ENCODE assay signal across 14 mouse cellular contexts in the genomic region with DNA sequence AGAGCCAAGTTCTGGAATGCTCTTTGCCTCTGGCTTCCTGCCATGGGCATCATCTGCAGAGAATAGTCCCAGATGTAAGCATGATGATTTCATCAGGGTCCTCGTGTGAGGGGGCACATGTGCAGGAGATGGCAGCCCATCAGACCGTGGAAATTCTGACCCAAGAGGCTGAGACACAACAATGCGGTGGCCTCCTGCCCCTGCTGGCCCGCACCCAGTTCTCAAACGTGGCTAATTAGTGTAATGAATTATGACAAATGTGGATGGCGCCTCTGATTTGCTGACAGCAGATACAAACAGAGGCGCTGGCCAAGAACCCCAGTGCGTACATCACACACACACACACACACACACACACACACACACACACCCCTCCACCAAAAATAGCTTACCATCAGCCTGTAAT. TPM values are rescaled to one million over a fixed set of nuclear protein-coding genes. Genes with fewer than 3 reads are reported as not detected.
A peak's percentile ranks its signal among the peaks of the same experiment; 100 is the strongest.
DNase-seq lines count a peak whose midpoint lies in the region; ATAC-seq lines count a peak whose summit lies in the region.
"Had no signal": no experiment of that assay in that cellular context is flagged by ENCODE, and none has a peak within 500 bp of the region (broad histone marks: within the 10 kb centered on the region; RNA-seq: fewer than 3 reads in every experiment).

No protein-coding gene starts in this region.

- H3K9me3 ChIP-seq in forebrain, embryonic 14.5 days (replicated peaks; ENCODE audit: control insufficient read depth, low read length): no peaks in the 10 kb centered on the region
- no peaks in the 10 kb centered on the region for H3K9me3 ChIP-seq in forebrain, embryonic 11.5 days (ENCODE audit: control insufficient read depth, low read length)
- no peaks in the 10 kb centered on the region for H3K9me3 ChIP-seq in lung, embryonic 15.5 days
- H3K9me3 ChIP-seq in embryonic facial prominence, embryonic 15.5 days (replicated peaks): no peaks in the 10 kb centered on the region
- H3K9me3 ChIP-seq in neural tube, embryonic 15.5 days (replicated peaks): no peaks in the 10 kb centered on the region
- H3K9me3 ChIP-seq: heart, embryonic 10.5 days; limb, embryonic 12.5 days had no signal

- H3K36me3 ChIP-seq in forebrain, embryonic 14.5 days (ENCODE audit: control insufficient read depth, insufficient read depth, low read length): no peaks in the 10 kb centered on the region
- H3K36me3 ChIP-seq in forebrain, embryonic 11.5 days (ENCODE audit: control insufficient read depth, insufficient read depth, low read length): no peaks in the 10 kb centered on the region
- no peaks in the 10 kb centered on the region for H3K36me3 ChIP-seq in lung, embryonic 15.5 days
- no peaks in the 10 kb centered on the region for H3K36me3 ChIP-seq in embryonic facial prominence, embryonic 15.5 days
- no peaks in the 10 kb centered on the region for H3K36me3 ChIP-seq in neural tube, embryonic 15.5 days
- H3K36me3 ChIP-seq: heart, embryonic 10.5 days; limb, embryonic 12.5 days had no signal

- peak; percentile 60 for DNase-seq in forebrain, embryonic 14.5 days (ENCODE audit: low spot score)
- DNase-seq in forebrain, embryonic 11.5 days (ENCODE audit: low spot score): no peak
- no peak for DNase-seq in lung, postnatal 36 days
- DNase-seq in ovary, postnatal 14 days (ENCODE audit: low spot score): no peak
- no peak for DNase-seq in thymus, postnatal 0 days (ENCODE audit: low spot score)
- DNase-seq: adrenal gland, postnatal 25 days; cerebellum, adult 2 months; kidney, adult 2 months; thymus, adult 18-20 months had no signal

- WGBS in forebrain, embryonic 14.5 days: 49% methylated on average over 8 of the region's 8 CpGs
- WGBS in forebrain, embryonic 11.5 days: 81% methylated on average over 8 of the region's 8 CpGs
- WGBS in lung, embryonic 15.5 days: 45% methylated on average over 8 of the region's 8 CpGs
- WGBS in embryonic facial prominence, embryonic 15.5 days: 31% methylated on average over 8 of the region's 8 CpGs
- 49% methylated on average over 8 of the region's 8 CpGs for WGBS in neural tube, embryonic 15.5 days

- peaks cover 5% of the 10 kb centered on the region; the same call in 1 of the 2 replicates for H3K4me1 ChIP-seq in forebrain, embryonic 14.5 days (ENCODE audit: control insufficient read depth, insufficient read depth, low read length)
- peaks cover 3% of the 10 kb centered on the region for H3K4me1 ChIP-seq in forebrain, embryonic 11.5 days (replicated peaks; ENCODE audit: control insufficient read depth, insufficient read depth, low read length)
- H3K4me1 ChIP-seq in lung, embryonic 15.5 days: peaks cover 12% of the 10 kb centered on the region
- H3K4me1 ChIP-seq in embryonic facial prominence, embryonic 15.5 days: peaks cover 18% of the 10 kb centered on the region
- H3K4me1 ChIP-seq in neural tube, embryonic 15.5 days: peaks cover 5% of the 10 kb centered on the region

- peak; percentile 54; the same call in 1 of the 2 replicates for ATAC-seq in forebrain, embryonic 14.5 days
- no peak for ATAC-seq in forebrain, embryonic 11.5 days (replicated peaks; ENCODE audit: low FRiP score)
- peak; percentile 81 for ATAC-seq in lung, embryonic 15.5 days (ENCODE audit: borderline replicate concordance, extremely low read depth, low FRiP score, low TSS enrichment)
- peak; percentile 73; the same call in 1 of the 2 replicates for ATAC-seq in embryonic facial prominence, embryonic 15.5 days (ENCODE audit: insufficient number of reproducible peaks, low FRiP score, low TSS enrichment, low read depth)
- ATAC-seq in neural tube, embryonic 15.5 days (ENCODE audit: low FRiP score): peak; percentile 69; the same call in 1 of the 2 replicates

- H3K4me3 ChIP-seq in forebrain, embryonic 14.5 days (ENCODE audit: low read depth, low read length): no peak overlapping the region
- H3K4me3 ChIP-seq in forebrain, embryonic 11.5 days (ENCODE audit: low read depth, low read length): no peak overlapping the region
- H3K4me3 ChIP-seq in lung, embryonic 15.5 days: no peak overlapping the region
- no peak overlapping the region for H3K4me3 ChIP-seq in embryonic facial prominence, embryonic 15.5 days (replicated peaks)
- no peak overlapping the region for H3K4me3 ChIP-seq in neural tube, embryonic 15.5 days (replicated peaks)
- H3K4me3 ChIP-seq: heart, embryonic 10.5 days; limb, embryonic 12.5 days had no signal

- H3K4me2 ChIP-seq in forebrain, embryonic 14.5 days (ENCODE audit: low read length): no peak overlapping the region
- H3K4me2 ChIP-seq in forebrain, embryonic 11.5 days (ENCODE audit: low read depth, low read length, severe bottlenecking): no peak overlapping the region
- no peak overlapping the region for H3K4me2 ChIP-seq in lung, embryonic 15.5 days
- H3K4me2 ChIP-seq in embryonic facial prominence, embryonic 15.5 days (replicated peaks): no peak overlapping the region
- H3K4me2 ChIP-seq in neural tube, embryonic 15.5 days: no peak overlapping the region
- H3K4me2 ChIP-seq: limb, embryonic 12.5 days had no signal

- H3K27ac ChIP-seq in forebrain, embryonic 14.5 days (ENCODE audit: low read depth, low read length): no peak overlapping the region
- H3K27ac ChIP-seq in forebrain, embryonic 11.5 days (ENCODE audit: low read depth, low read length): no peak overlapping the region
- H3K27ac ChIP-seq in lung, embryonic 15.5 days: no peak overlapping the region
- no peak overlapping the region for H3K27ac ChIP-seq in embryonic facial prominence, embryonic 15.5 days (replicated peaks)
- no peak overlapping the region for H3K27ac ChIP-seq in neural tube, embryonic 15.5 days (replicated peaks)
- H3K27ac ChIP-seq: heart, embryonic 10.5 days; limb, embryonic 12.5 days had no signal

- H3K27me3 ChIP-seq in forebrain, embryonic 14.5 days (replicated peaks; ENCODE audit: control insufficient read depth, insufficient read depth, low read length): no peaks in the 10 kb centered on the region
- H3K27me3 ChIP-seq in forebrain, embryonic 11.5 days (ENCODE audit: control insufficient read depth, insufficient read depth, low read length): no peaks in the 10 kb centered on the region
- H3K27me3 ChIP-seq in lung, embryonic 15.5 days: no peaks in the 10 kb centered on the region; the same call in none of the 2 replicates
- H3K27me3 ChIP-seq in embryonic facial prominence, embryonic 15.5 days: peaks cover 13% of the 10 kb centered on the region
- H3K27me3 ChIP-seq in neural tube, embryonic 15.5 days (replicated peaks): 0 out of 2 replicates have a peak, but pooled peaks cover 3% of the 10 kb centered on the region

- H3K9ac ChIP-seq in forebrain, embryonic 14.5 days (ENCODE audit: low read length): no peak overlapping the region
- H3K9ac ChIP-seq in forebrain, embryonic 11.5 days (ENCODE audit: low read length): no peak overlapping the region
- no peak overlapping the region for H3K9ac ChIP-seq in lung, embryonic 15.5 days
- H3K9ac ChIP-seq in embryonic facial prominence, embryonic 15.5 days: no peak overlapping the region
- H3K9ac ChIP-seq in neural tube, embryonic 15.5 days (replicated peaks): no peak overlapping the region
- H3K9ac ChIP-seq: limb, embryonic 12.5 days had no signal

RNA-seq across cellular contexts. Expression of a gene that starts 42.3 kb away (rescaled TPM):
- 3.9 and 4.8 TPM in 2 replicates for polyA plus RNA-seq in forebrain, embryonic 14.5 days (2014; fragmentation: Nextera tagmentation; extraction: Ambion mirVana)
- 2.7 and 4.1 TPM in 2 replicates for polyA plus RNA-seq in forebrain, embryonic 11.5 days (2014; fragmentation: Nextera tagmentation; extraction: Ambion mirVana)
- 11.1 and 11.7 TPM in 2 replicates for polyA plus RNA-seq in lung, embryonic 15.5 days (2015; fragmentation: Nextera tagmentation; extraction: Ambion mirVana)
- 9.5 and 10.3 TPM in 2 replicates for polyA plus RNA-seq in embryonic facial prominence, embryonic 15.5 days (2015; fragmentation: Nextera tagmentation; extraction: Ambion mirVana)
- 9.2 and 9.7 TPM in 2 replicates for polyA plus RNA-seq in neural tube, embryonic 15.5 days (2015; fragmentation: Nextera tagmentation; extraction: Ambion mirVana)
- polyA plus RNA-seq in thymus, postnatal 0 days (2015; fragmentation: Nextera tagmentation; extraction: Ambion mirVana): 0.29 and 0.64 TPM in 2 replicates

RNA-seq across cellular contexts. Expression of a gene that starts 58.1 kb away (rescaled TPM):
- 506 and 646 TPM in 2 replicates for polyA plus RNA-seq in forebrain, embryonic 14.5 days (2014; fragmentation: Nextera tagmentation; extraction: Ambion mirVana)
- polyA plus RNA-seq in forebrain, embryonic 11.5 days (2014; fragmentation: Nextera tagmentation; extraction: Ambion mirVana): 1,065 and 1,104 TPM in 2 replicates
- polyA plus RNA-seq in lung, embryonic 15.5 days (2015; fragmentation: Nextera tagmentation; extraction: Ambion mirVana): 921 and 961 TPM in 2 replicates
- polyA plus RNA-seq in embryonic facial prominence, embryonic 15.5 days (2015; fragmentation: Nextera tagmentation; extraction: Ambion mirVana): 769 and 852 TPM in 2 replicates
- polyA plus RNA-seq in neural tube, embryonic 15.5 days (2015; fragmentation: Nextera tagmentation; extraction: Ambion mirVana): 369 and 576 TPM in 2 replicates
- polyA plus RNA-seq in thymus, postnatal 0 days (2015; fragmentation: Nextera tagmentation; extraction: Ambion mirVana): 905 and 1,035 TPM in 2 replicates
